Mouse (Mus musculus) adrenal gland, postnatal 0 days (tissue): ENCODE data around the gene Mbd3l1. TPM values are rescaled to one million over a fixed set of nuclear protein-coding genes. Genes with fewer than 3 reads are reported as not detected.

Experiments used
- microRNA-seq: library from miRNA; unstranded; fragments of <30 nt; microRNA quantifications from one replicate; pipeline ENCODE4, GENCODE M21; 2016; ENCODE audit warnings: borderline replicate concordance; ENCODE audit not compliant: insufficient number of aligned reads
- polyA plus RNA-seq: library from polyadenylated mRNA; unstranded; fragments of >200 nt; fragmentation: Nextera tagmentation; extraction: Ambion mirVana; gene quantifications from 2 replicates; pipeline ENCODE4 v1.2.1, GENCODE M21; 2015

Mbd3l1 gene
- not detected in 2 replicates for polyA plus RNA-seq

DNA sequence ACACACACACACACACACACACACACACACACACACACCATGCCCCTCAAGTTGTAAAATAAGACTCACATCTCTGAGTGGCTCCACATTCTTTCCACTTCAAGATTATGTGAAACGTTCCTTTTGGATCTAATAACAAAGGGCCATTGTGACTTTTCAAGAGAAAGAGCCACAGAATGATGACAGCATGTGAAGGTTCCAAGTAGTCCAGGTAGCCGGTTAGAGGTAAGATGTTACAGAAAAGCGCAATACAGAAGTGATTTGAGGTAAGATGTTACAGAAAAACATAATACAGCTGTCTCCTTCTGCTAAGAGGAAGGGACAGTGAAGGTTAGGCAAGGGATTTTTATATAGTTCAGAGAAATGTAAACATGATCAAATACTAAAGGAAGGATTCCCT, at the start of gene Mbd3l1, which contains the start of gene Zfp558:
TSS of gene Mbd3l1 (plus strand) at position 192 of the 400 bp plus-strand sequence.
TSS of gene Zfp558 (minus strand) at position 101 of the 400 bp plus-strand sequence.

GRCm38 (mm10) chr9:18430354-18430753, 47.8 kb upstream of the Mbd3l1 start, which contains the start of gene Mbd3l2:
Mbd3l2 (plus strand) TSS chr9:18430654.

Small RNA genes within 50 kb of the gene (microRNA-seq; reads per million reads assigned to microRNA genes)
- gene Gm22854 = not detected

Other genes with a start within 250 kb of the Mbd3l1 start
- 31.7 and 41.4 TPM in 2 replicates for gene Chordc1, start 186.2 kb upstream of the Mbd3l1 start, polyA plus RNA-seq
- 5.1 and 8.0 TPM in 2 replicates for gene Naalad2, start 75.4 kb upstream of the Mbd3l1 start, polyA plus RNA-seq
- gene Ubtfl1, start 73.9 kb upstream of the Mbd3l1 start, polyA plus RNA-seq = not detected in 2 replicates
- gene Mbd3l2, start 47.7 kb upstream of the Mbd3l1 start, polyA plus RNA-seq = not detected in 2 replicates
- gene Zfp558, start 91 bp upstream of the Mbd3l1 start, polyA plus RNA-seq = 2.4 and 3.0 TPM in 2 replicates
- 2.0 and 3.9 TPM in 2 replicates for gene Muc16, start 196.2 kb downstream of the Mbd3l1 start, polyA plus RNA-seq